In the genomic region with DNA sequence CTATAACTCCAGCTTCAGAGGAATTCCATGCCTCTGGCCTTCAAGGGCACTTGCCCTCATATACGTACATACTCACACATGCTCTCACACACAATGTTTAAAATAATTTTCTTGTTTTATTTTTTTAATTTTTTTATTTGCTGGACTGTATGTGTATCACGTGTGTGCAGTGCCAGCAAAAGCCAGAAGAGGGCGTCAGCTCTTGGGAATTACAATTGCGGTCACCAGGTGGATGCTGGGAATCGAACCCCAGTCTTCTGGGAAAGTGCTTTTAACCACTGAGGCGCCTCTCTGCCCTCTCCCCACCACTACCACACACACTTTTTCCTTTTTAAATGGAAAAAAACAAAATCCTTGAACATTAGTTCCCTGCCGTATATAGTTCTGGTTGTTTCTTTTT, we compare ENCODE assay signal across 10 mouse cellular contexts. TPM values are rescaled to one million over a fixed set of nuclear protein-coding genes. Genes with fewer than 3 reads are reported as not detected.
DNase-seq lines count a peak whose midpoint lies in the region; ATAC-seq and TF ChIP-seq lines count a peak whose summit lies in the region.
"Had no signal": no experiment of that assay in that cellular context is flagged by ENCODE, and none has a peak within 500 bp of the region (broad histone marks: within the 10 kb centered on the region; RNA-seq: fewer than 3 reads in every experiment).

No protein-coding gene starts in this region.

- peak overlapping the region; percentile 65; the same call in 1 of the 2 replicates for H3K4me3 ChIP-seq in layer of hippocampus, adult 2 months
- H3K4me3 ChIP-seq in embryonic facial prominence, embryonic 13.5 days = peak overlapping the region; percentile 58
- H3K4me3 ChIP-seq in hindbrain, embryonic 15.5 days = no peak overlapping the region
- peak overlapping the region; percentile 46 for H3K4me3 ChIP-seq in stomach, embryonic 14.5 days (ENCODE audit: low read depth, low read length)

- no peak overlapping the region for H3K9ac ChIP-seq in embryonic facial prominence, embryonic 13.5 days
- no peak overlapping the region for H3K9ac ChIP-seq in hindbrain, embryonic 15.5 days
- H3K9ac ChIP-seq in stomach, embryonic 14.5 days (replicated peaks; ENCODE audit: low read depth, low read length) = no peak overlapping the region

- ATAC-seq in embryonic facial prominence, embryonic 13.5 days (ENCODE audit: insufficient number of reproducible peaks, insufficient read depth, low FRiP score, low TSS enrichment, low read depth) = no peak
- ATAC-seq in hindbrain, embryonic 15.5 days (ENCODE audit: low FRiP score, low read depth) = no peak
- no peak for ATAC-seq in stomach, embryonic 14.5 days (ENCODE audit: insufficient number of reproducible peaks, insufficient read depth, low FRiP score, low read depth)

- no peaks in the 10 kb centered on the region for H3K9me3 ChIP-seq in embryonic facial prominence, embryonic 13.5 days
- no peaks in the 10 kb centered on the region for H3K9me3 ChIP-seq in hindbrain, embryonic 15.5 days
- H3K9me3 ChIP-seq in stomach, embryonic 14.5 days (ENCODE audit: control insufficient read depth, low read depth, low read length) = no peaks in the 10 kb centered on the region; the same call in 1 of the 2 replicates

- peaks cover 14% of the 10 kb centered on the region for H3K4me1 ChIP-seq in embryonic facial prominence, embryonic 13.5 days
- peaks cover 17% of the 10 kb centered on the region for H3K4me1 ChIP-seq in hindbrain, embryonic 15.5 days (replicated peaks)
- peaks cover 8% of the 10 kb centered on the region; the same call in 1 of the 2 replicates for H3K4me1 ChIP-seq in stomach, embryonic 14.5 days (ENCODE audit: control insufficient read depth, insufficient read depth, low read length)

- H3K27ac ChIP-seq in layer of hippocampus, adult 2 months = peak overlapping the region; percentile 97; the same call in 1 of the 2 replicates
- no peak overlapping the region for H3K27ac ChIP-seq in embryonic facial prominence, embryonic 13.5 days
- peak overlapping the region; percentile 92 for H3K27ac ChIP-seq in hindbrain, embryonic 15.5 days (replicated peaks)
- no peak overlapping the region for H3K27ac ChIP-seq in stomach, embryonic 14.5 days (ENCODE audit: low read length)

- H3K4me2 ChIP-seq in embryonic facial prominence, embryonic 13.5 days = peak overlapping the region; percentile 95
- peak overlapping the region; percentile 64 for H3K4me2 ChIP-seq in hindbrain, embryonic 15.5 days
- H3K4me2 ChIP-seq in stomach, embryonic 14.5 days (replicated peaks; ENCODE audit: low read depth, low read length) = peak overlapping the region; percentile 95

- H3K36me3 ChIP-seq in embryonic facial prominence, embryonic 13.5 days = no peaks in the 10 kb centered on the region
- no peaks in the 10 kb centered on the region for H3K36me3 ChIP-seq in hindbrain, embryonic 15.5 days
- H3K36me3 ChIP-seq in stomach, embryonic 14.5 days (ENCODE audit: control insufficient read depth, insufficient read depth, low read length) = no peaks in the 10 kb centered on the region

- H3K27me3 ChIP-seq in embryonic facial prominence, embryonic 13.5 days = peaks cover 51% of the 10 kb centered on the region
- H3K27me3 ChIP-seq in hindbrain, embryonic 15.5 days = peaks cover 2% of the 10 kb centered on the region; the same call in 1 of the 2 replicates
- H3K27me3 ChIP-seq in stomach, embryonic 14.5 days (ENCODE audit: control insufficient read depth, insufficient read depth, low read length) = peaks cover 15% of the 10 kb centered on the region

- WGBS in embryonic facial prominence, embryonic 13.5 days = 83% methylated on average over 7 of the region's 7 CpGs
- WGBS in hindbrain, embryonic 15.5 days = 89% methylated on average over 7 of the region's 7 CpGs
- WGBS in stomach, embryonic 14.5 days = 85% methylated on average over 7 of the region's 7 CpGs

- TF ChIP-seq CTCF in layer of hippocampus, adult 2 months (conservative IDR thresholded peaks at IDR 0.05) = peak; percentile 46

- peak in 1 of 2 experiments; percentile 8 for DNase-seq in layer of hippocampus, adult 2 months (ENCODE audit: low spot score in 2 of 2)
- no peak for DNase-seq in layer of hippocampus, postnatal 14 days (ENCODE audit: low spot score in 2 of 2)
- DNase-seq in lung, postnatal 4 days = no peak
- no peak for DNase-seq in urinary bladder, postnatal 25 days (ENCODE audit: low spot score)

RNA-seq across cellular contexts. Expression of a gene that starts 12.5 kb away (rescaled TPM):
- under 1 TPM; 0.29 to 0.44 TPM for total RNA-seq in layer of hippocampus, adult 2 months (2021)
- total RNA-seq in layer of hippocampus, postnatal 14 days (2021) = under 1 TPM; 0.33 to 0.41 TPM
- 0.28 TPM in 1 of 2 replicates, not detected in the other for polyA plus RNA-seq in embryonic facial prominence, embryonic 13.5 days (2015; fragmentation: Nextera tagmentation; extraction: Ambion mirVana)
- polyA plus RNA-seq in hindbrain, embryonic 15.5 days (2015; fragmentation: Nextera tagmentation; extraction: Ambion mirVana) = 0.45 and 0.86 TPM in 2 replicates
- 0.12 TPM in 1 of 2 replicates, not detected in the other for polyA plus RNA-seq in stomach, embryonic 14.5 days (2014; fragmentation: Nextera tagmentation; extraction: Ambion mirVana)
- total RNA-seq: common myeloid progenitor, adult 5-6 weeks; megakaryocyte progenitor cell, adult 5-6 weeks had no signal
- polyA plus RNA-seq: large intestine, adult 2 months had no signal

RNA-seq across cellular contexts. Expression of a gene that starts 19.6 kb away (rescaled TPM):
- total RNA-seq in layer of hippocampus, adult 2 months (2021) = 1 to 10 TPM; 4.0 to 4.1 TPM
- 1 to 10 TPM; 4.0 to 4.4 TPM for total RNA-seq in layer of hippocampus, postnatal 14 days (2021)
- 0.36 and 0.49 TPM in 2 replicates for polyA plus RNA-seq in embryonic facial prominence, embryonic 13.5 days (2015; fragmentation: Nextera tagmentation; extraction: Ambion mirVana)
- 1.2 and 2.0 TPM in 2 replicates for polyA plus RNA-seq in hindbrain, embryonic 15.5 days (2015; fragmentation: Nextera tagmentation; extraction: Ambion mirVana)
- polyA plus RNA-seq in stomach, embryonic 14.5 days (2014; fragmentation: Nextera tagmentation; extraction: Ambion mirVana) = 0.29 and 0.55 TPM in 2 replicates
- total RNA-seq: common myeloid progenitor, adult 5-6 weeks; megakaryocyte progenitor cell, adult 5-6 weeks had no signal

RNA-seq across cellular contexts. Expression of a gene that starts 42.1 kb away (rescaled TPM):
- total RNA-seq in layer of hippocampus, adult 2 months (2021) = 10 to 100 TPM; 48.1 to 48.9 TPM
- 10 to 100 TPM; 34.2 to 40.9 TPM for total RNA-seq in layer of hippocampus, postnatal 14 days (2021)
- polyA plus RNA-seq in embryonic facial prominence, embryonic 13.5 days (2015; fragmentation: Nextera tagmentation; extraction: Ambion mirVana) = 48.6 and 53.6 TPM in 2 replicates
- polyA plus RNA-seq in hindbrain, embryonic 15.5 days (2015; fragmentation: Nextera tagmentation; extraction: Ambion mirVana) = 64.2 and 67.1 TPM in 2 replicates
- 40.1 and 42.5 TPM in 2 replicates for polyA plus RNA-seq in stomach, embryonic 14.5 days (2014; fragmentation: Nextera tagmentation; extraction: Ambion mirVana)

Comparison
In these comparisons a context has a peak if more than half of its experiments do, and no peak if none do; other contexts are left out.
1. H3K27ac ChIP-seq: peak in layer of hippocampus, adult 2 months (single experiment) and hindbrain, embryonic 15.5 days (single experiment); none in embryonic facial prominence, embryonic 13.5 days (single experiment) and stomach, embryonic 14.5 days (single experiment).
2. Peak in every context shown above with its lines, with median percentiles within 50 percentile points of each other: H3K4me2 ChIP-seq.